Mouse (Mus musculus) left cerebral cortex, postnatal 14 days (tissue): Measurements from ENCODE around the gene Gm42715. TPM values are rescaled to one million over a fixed set of nuclear protein-coding genes. Genes with fewer than 3 reads are reported as not detected.
"Not testable (repeated sequence)": the region's sequence is repeated elsewhere in the genome, so short reads cannot be mapped to it uniquely, and the experiment has no call there.

ENCODE experiments used
- DNase-seq, 2 experiments: peaks; one replicate each; pipeline ENCODE4 v3.0.0; 2021 to 2022; ENCODE audit warnings: low spot score in 2 of 2, mixed read lengths in 1 of 2
- intact Hi-C: fragments of 180-260 bp; cut with DNase I; formaldehyde crosslinking; loops from one replicate; pipeline ENCODE4 v1.15.1; 2025
- total RNA-seq, 2 experiments: library from RNA; stranded (reverse); gene quantifications; 2 replicates each; pipeline ENCODE4 v1.2.3; 2021

The Gm42715 gene
- total RNA-seq, 2 experiments from 2014 or later, result 10.0 to 14.0 TPM

DNA sequence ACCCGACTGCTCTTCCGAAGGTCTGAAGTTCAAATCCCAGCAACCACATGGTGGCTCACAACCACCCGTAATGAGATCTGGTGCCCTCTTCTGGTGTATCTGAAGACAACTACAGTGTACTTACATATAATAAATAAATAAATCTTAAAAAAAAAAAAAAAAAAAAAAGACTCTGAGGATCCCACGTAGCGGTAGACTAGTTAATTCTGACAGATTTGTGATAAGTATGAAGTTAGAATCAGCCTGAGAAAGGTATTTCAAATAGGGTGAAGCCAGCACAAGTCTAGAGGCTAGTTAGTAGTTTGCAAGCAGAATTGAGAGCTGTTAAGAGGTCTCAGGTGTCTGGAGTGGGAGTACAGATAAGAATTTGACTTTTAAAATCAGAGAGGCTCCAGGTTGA is 31.0 kb upstream of the Gm42715 start:
- DNase-seq, intact Hi-C loops: not testable (repeated sequence)

DNA sequence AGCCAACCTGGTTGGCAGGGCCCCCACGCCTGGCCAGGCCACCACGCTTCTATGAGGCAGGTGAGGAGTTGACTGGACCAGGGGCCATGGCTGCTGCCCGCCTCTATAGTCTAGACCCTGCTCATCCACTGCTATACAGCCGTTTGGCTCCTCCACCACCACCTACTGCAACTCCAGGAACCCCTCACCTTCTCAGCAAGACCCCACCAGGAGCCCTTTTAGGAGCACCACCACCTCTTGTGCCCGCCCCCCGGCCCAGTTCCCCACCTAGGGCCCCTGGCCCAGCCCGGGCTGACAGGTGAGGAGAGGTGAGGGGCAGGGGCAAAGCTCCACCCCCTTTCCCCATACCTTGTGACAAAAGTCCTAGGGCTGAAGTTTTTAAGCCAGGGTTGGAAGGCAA is 29.4 kb upstream of the Gm42715 start:
- no peak for DNase-seq
- intact Hi-C loops, result no loop called here

DNA sequence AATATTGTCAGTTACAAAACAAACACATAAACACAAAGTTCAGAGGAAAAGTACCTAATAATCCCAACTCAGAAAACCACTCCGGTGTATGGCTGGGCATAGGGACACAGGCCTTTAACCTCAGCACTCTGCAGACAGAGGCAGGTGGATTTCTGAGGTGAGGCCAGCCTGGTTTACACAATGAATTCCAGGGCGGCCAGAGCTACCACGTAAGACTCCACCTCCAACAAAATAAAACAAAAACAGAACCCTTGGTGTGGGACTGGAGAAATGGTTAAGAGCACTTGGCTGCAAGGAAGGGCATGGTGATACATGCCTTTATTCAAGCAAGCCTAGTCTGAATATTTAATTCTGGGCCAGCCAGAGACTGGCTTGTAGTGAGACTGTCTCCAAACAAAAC is 27.5 kb upstream of the Gm42715 start:
- intact Hi-C loops, result no loop called here
- DNase-seq, result no peak

DNA sequence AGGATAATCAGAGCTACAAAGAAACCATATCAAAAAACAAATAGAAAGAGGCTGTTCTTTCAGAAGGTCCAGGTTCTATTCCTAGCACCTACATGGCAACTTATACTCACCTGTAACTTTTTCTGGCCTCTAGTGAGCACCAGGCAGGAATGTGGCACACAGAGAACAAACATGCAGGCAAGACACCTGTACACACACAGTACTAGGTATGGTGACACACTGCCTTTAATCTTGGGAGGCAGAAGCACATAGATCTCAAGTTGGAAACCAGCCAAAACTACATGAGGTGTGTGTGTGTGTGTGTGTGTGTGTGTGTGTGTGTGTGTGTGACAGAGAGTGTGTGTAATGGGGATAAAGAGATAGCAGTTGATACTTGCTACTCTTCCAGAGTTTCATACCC is 24.7 kb upstream of the Gm42715 start:
- intact Hi-C loops, result no loop called here
- DNase-seq, result no peak

DNA sequence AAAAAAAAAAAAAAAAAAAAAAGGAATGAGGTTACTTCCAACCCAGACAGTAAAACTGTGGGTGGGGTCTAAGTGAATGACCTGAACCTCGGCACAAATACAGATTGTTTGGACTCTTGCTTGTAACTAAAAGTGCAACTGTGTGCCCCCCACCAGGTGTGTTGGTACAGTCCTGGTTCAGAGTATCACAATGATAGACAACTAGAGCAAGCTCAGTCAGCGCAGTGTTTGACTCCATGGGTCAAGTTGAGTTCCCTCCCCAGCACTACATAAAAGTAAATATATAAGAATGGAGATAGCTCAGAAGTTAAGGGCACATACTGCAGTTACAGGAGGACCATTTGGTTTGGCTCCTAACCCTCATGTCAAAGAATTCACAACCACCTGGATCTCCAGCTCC is 22.0 kb upstream of the Gm42715 start:
- no peak for DNase-seq
- intact Hi-C loops, result no loop called here

DNA sequence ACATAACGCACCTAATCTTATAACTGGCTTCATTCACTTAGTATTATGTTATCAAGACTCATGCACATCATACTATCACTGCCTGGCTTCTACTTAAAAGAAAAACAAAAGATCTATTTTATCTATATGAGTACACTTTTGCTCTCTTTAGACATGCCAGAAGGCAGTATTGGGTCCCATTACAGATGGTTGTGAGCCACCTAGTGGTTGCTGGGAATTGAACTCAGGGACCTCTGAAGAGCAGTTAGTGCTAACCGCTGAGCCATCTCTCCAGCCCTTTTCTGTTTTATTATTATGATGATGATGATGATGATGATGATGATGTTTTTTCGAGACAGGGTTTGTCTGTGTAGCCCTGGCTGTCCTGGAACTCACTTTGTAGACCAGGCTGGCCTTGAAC is 21.0 kb upstream of the Gm42715 start:
- peak in 1 of 2 experiments; percentile 51 for DNase-seq
- intact Hi-C loops, result loop anchor here (2.0 kb wide), 1 partner anchor 136 kb away; no protein-coding TSS in a partner anchor

DNA sequence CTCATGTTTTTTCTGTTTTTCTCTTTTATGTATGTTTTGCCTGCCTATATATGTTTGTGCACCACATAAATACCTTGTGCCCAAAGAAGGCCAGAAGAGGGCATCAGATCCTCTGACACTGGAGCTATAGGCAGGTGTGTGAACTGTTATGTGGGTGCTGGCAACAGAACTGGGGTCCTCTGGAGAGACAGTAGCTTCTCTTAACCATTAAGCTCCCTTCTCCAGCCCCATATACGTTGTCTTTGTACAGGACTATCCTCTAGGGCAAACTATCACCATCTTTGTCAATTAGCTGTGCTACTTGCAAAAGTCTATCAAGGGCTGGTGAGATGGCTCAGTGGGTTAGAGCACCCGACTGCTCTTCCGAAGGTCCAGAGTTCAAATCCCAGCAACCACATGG is 11.1 kb upstream of the Gm42715 start:
- intact Hi-C loops, result no loop called here

DNA sequence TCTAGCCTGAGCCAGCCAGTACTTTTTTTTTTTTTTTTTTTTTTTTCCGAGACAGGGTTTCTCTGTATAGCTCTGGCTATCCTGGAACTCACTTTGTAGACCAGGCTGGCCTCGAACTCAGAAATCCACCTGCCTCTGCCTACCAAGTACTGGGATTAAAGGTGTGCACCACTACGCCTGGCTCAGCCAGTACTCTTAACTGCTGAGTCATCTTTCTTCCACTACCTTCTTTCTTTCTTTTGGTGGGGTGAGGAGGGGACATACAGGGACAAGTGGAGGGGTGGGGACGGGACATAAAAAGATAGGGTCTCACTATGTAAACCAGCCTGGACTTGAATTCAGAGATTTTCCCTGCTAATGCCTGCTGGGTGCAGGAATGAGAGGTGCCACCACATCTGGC is 9.6 kb upstream of the Gm42715 start:
- DNase-seq, intact Hi-C loops: not testable (repeated sequence)

More for the DNA sequence above, 11.1 kb upstream of the Gm42715 start:
- DNase-seq, result no peak

DNA sequence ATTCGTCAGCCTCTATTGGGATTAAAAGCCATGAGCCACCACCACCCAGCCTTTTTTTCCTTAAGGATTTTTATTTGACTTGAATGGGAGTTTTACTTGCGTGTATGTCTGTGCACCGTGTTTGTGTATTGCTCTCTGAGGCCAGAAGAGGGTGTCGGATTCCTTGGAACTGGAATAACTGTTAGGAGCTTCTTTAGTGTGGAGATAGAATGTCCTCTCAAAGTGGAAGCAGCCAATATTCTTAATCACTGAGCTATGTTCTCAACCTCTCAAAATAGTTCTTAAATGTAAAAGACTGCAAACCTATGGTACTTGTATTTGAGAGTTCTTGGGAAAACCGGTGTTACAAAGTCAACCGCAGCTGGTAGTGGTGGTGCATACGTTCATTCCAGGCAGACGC is 8.1 kb upstream of the Gm42715 start:
- peak in 1 of 2 experiments; percentile 28 for DNase-seq
- intact Hi-C loops, result no loop called here

DNA sequence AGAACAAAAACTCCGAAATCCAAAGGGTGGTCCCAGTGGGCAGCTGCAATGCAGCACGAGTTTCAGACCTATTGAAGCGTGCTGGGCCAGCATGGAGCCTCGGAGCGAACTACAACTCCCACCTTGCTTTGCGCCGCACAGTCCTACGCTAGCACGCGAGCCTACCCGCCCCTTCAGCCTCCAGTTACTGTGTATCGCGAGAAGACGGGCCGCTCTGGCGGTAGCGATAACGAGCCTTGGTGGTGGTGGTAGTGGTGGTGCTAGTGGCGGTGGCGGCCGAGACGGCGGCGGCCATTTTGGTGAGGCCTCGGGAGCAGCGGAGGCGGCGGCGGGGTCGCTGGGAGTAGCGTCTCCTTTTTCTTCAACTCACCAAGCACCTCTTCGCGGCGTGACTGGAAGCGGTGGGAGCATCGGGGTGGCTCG is 7.6 kb upstream of the Gm42715 start, which contains the start of gene Srcap:
Srcap (plus strand) TSS at position 176 of the 423 bp plus-strand sequence.
- intact Hi-C loops, result no loop called here
- peak; percentile 96 to 98 for DNase-seq

DNA sequence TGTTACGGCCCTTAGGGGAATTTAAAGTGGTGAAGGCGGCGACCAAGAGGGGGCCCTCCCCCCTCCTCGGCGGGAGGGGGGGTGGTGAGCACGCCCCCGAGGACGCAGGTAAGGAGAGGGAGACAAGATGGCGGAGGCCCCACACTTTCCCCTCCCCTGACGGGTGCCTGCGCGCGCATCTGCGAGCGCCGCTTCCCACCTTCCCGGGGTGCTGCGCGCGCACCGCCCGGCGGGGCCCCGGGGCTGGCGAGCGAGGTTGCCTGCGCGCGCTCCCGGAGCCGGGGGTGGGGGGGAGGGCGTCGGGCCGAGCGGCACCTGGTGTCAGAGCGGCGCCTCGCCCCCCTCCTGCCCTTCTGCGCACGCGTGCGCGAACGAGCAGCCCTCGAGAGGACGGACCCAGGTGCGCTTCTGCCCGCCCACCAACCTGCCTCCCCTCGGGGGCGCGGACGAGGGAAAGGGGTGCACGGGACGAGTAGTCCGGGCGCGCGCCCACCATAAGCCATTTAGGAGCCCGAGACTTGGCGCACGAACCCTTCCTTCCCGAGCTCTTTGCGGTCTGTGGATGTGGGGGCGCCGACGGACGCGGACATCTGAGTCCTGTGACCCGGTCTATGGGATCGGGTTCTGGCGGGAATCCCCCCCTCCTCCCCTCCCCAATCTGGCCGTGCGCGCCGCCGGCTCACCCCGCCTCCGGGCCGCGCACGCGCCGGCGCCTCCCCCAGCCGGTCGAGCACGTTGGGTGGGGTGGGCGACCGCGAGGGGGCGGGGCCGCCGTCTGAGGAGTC is 7.0 kb upstream of the Gm42715 start:
- DNase-seq, result peak; percentile 87 to 91
- intact Hi-C loops, result no loop called here

DNA sequence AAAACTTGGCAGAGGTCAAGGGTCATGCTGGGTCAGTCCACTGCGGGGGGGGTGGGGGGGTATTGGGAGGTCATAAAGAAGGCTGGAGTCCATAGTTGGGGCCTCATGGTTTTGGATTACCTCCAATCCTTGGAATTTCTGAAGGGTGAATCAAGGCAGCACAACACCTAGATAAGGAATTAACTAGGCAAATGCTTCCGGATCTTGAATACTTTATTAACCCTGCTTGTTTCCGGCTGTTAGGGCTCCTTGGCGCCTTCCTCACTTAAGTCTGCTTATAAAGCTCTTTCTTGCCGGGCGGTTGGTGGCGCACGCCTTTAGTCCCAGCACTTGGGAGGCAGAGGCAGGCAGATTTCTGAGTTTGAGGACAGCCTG is 6.4 kb upstream of the Gm42715 start:
- intact Hi-C loops, result no loop called here

DNA sequence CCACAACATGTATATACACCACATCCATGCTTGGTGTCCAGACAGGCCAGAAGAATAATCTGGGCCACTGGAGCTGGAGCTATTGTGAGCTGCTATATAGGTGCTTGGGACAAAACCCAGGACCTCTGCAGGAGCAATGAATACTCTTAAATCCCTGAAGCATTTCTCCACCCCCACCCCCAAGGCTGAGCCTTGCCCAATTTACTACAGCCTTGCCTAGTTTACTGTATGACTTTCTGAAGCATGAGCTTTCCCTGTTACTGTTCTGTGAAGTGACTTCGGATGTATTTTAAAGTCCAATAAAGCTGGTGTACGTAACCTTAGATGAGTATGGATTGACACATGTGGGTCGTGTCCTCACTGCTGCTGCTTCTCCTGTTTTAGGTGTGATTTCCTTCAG is 5.6 kb upstream of the Gm42715 start:
- no peak for DNase-seq
- intact Hi-C loops, result no loop called here

More for the DNA sequence above, 6.4 kb upstream of the Gm42715 start:
- DNase-seq, result no peak

DNA sequence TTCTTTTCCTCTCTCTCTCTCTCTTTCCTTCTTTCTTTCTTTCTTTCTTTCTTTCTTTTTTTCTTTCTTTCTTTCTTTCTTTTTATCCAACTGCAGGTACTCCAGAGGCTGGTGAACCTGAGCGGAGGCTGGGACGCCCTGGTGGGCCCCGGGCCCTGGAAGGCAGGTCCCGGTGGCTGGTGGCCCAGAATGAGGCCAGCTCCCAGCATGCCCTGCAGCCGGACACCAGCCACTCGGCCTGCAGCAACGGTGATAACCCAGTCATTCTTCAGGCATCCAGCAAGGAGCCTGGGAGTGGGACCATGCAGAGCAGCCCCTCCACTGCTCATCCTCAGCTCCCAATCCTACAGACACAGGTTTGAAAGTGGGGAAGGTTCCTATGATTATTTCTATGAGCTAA is 3.5 kb upstream of the Gm42715 start:
- no peak for DNase-seq
- intact Hi-C loops, result loop anchor here (5.0 kb wide), 1 partner anchor 41 kb away; no protein-coding TSS in a partner anchor

DNA sequence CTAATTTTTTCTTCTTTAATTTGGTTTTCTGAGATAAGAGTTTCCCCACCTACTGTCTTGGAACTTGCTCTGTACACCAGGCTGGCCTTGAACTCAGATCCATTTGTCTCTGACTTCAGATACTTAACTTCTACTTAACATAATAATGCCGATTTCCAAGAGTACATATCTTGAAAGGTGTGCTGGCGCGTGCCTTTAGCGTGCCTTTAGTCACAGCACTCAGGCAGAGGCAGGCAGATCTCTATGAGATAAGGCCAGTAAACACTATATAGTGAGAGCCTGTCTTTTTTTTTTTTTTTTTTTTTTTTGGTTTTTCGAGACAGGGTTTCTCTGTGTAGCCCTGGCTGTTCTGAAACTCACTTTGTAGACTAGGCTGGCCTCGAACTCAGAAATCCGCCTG is 3.0 kb upstream of the Gm42715 start:
- no peak for DNase-seq
- intact Hi-C loops, result loop anchor here (5.0 kb wide), 1 partner anchor 41 kb away; no protein-coding TSS in a partner anchor

DNA sequence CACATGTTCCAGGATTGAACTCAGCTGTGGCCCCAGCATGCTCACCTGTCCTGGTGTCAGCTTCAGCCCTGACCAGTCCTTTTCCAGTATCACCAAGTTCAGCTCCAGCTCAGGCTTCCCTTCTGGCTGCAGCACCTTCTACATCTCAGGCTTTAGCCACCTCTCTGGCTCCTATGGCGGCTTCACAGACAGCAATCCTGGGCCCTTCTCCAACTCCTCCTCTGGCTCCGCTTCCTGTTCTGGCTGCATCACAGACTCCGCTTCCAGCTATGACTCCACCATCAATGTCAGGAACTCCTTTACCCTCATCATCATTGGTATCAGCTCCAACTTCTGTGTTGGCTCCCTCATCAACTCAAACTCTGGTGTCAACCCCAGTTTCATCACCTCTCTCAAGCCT is 22.3 kb downstream of the Gm42715 start:
- DNase-seq, result peak in 1 of 2 experiments; percentile 18
- intact Hi-C loops, result no loop called here

DNA sequence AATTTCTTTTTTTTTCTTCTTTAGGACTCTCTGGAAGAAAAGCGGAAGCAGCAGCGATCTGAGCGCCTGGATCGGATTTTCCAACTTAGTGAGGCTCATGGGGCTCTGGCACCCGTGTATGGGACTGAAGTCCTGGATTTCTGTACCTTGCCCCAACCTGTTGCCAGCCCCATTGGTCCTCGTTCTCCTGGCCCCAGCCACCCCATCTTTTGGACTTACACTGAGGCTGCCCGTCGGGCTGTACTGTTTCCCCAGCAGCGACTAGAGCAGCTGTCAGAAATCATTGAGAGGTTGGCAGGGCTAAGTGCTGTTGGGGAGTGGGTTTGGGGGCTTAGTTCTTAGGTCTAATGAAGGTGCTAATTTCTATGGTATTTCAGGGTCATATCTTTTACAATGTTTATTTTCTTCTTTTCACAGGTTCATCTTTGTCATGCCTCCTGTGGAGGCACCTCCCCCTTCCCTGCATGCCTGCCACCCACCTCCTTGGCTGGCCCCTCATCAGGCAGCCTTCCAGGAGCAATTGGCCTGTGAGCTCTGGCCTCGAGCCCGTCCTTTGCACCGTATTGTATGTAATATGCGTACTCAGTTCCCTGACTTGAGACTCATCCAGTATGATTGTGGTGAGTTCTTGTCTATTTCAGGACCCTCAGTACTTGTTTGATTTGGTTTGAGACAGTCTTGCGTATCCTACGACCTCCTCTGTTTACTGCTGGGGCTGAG is 29.9 kb downstream of the Gm42715 start:
- intact Hi-C loops, result no loop called here
- no peak for DNase-seq

DNA sequence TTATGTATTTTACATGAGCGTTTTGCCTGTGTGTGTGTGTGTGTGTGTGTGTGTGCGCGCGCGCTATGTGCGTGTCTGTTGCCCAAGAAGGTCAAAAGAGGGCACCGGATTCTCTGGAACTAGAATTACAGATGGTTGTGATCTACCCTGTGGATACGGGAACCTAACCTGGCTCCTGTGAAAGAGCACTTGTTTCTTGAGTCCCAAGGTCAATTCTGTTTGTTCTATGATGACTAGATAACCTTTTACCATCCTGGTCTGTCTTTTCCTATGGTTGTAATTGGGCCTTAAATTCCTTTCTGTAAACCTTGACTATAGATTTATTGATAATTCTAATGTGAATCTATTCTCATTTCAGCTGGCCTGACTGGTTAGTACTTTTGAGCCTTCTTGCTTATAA is 32.2 kb downstream of the Gm42715 start:
- no peak for DNase-seq
- intact Hi-C loops, result no loop called here

DNA sequence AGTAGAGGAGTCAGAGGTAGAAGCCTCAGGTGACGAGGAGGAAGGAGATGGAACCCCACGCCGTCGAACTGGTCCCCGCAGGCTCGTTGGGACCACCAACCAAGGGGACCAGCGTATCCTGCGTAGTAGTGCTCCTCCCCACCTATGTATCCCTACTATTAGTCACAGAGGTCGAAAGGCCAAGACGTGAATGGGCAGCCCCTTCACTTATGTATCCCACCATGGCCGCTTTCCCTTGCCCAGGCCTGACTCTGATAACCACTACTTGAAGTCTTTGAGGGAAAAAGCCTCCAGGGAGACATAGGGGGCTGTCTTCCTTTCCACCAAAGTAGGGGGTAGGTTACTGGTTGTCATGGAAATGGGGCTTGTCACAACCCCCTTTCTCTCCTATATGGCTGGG is 41.2 kb downstream of the Gm42715 start:
- intact Hi-C loops, result loop anchor here (5.0 kb wide), 1 partner anchor 33 kb away; no protein-coding TSS in a partner anchor
- no peak for DNase-seq

DNA sequence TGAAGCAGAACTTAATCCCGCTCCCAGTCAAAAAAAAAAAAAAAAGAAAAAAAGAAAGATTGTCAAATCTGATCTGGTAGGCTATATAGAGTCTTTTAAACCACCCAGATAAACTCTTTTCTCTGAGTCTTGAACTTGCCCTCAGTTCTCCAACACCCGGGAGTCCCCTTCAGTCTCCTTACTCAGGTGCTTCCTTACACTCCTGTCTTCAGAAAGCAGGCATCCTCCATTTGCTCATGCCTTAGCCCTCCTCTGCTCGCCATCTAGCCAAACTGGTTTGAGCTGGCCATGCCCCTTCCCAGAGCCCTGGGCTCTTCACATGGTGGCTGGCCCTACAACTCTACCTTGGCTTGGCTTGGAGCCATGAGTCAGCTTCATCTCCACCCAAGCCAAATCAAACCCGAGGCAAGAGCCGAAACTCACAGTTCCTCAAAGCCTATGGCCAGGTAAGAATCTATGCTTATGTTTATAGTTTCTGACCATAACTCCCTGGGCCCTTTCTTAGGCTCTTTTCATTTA is 42.0 kb downstream of the Gm42715 start, which contains the start of gene Tmem265:
Tmem265 (plus strand) TSS at position 51 of the 519 bp plus-strand sequence.
- DNase-seq, result no peak
- intact Hi-C loops, result loop anchor here (5.0 kb wide), 1 partner anchor 34 kb away; no protein-coding TSS in a partner anchor
